Mouse (Mus musculus) layer of hippocampus, postnatal 36 days (tissue): Measurements from ENCODE around the gene Myh8. TPM values are rescaled to one million over a fixed set of nuclear protein-coding genes. Genes with fewer than 3 reads are reported as not detected.

Experiments
- total RNA-seq, 2 experiments: library from RNA; stranded (reverse); gene quantifications; 2 replicates each; pipeline ENCODE4 v1.2.3; 2021

The Myh8 gene
- total RNA-seq, 2 experiments from 2014 or later: 1.3 to 1.4 TPM

Other genes with a start within 250 kb of the Myh8 start
- 10 to 100 TPM; 24.1 to 30.7 TPM for gene Adprm, start 224.5 kb upstream of the Myh8 start, total RNA-seq
- gene Sco1, start 224.5 kb upstream of the Myh8 start, total RNA-seq: 1 to 10 TPM; 9.4 to 9.9 TPM
- gene Myh3, start 198.8 kb upstream of the Myh8 start, total RNA-seq: under 1 TPM; 0.55 to 0.76 TPM
- under 1 TPM; 0.13 to 0.15 TPM for gene Myh2, start 106.1 kb upstream of the Myh8 start, total RNA-seq
- under 1 TPM; 0.10 to 0.23 TPM for gene Myh1, start 77.1 kb upstream of the Myh8 start, total RNA-seq
- under 1 TPM; 0.08 to 0.15 TPM for gene Myh4, start 39.1 kb upstream of the Myh8 start, total RNA-seq
- under 1 TPM in 1 of 2 experiments, not detected in 1; 0.07 TPM for gene Myh13, start 44.5 kb downstream of the Myh8 start, total RNA-seq
- gene Gas7, start 178.3 kb downstream of the Myh8 start, total RNA-seq: 100 to 1,000 TPM; 398 to 444 TPM